Mouse (Mus musculus) intestine, embryonic 14.5 days (tissue): ENCODE data around the gene Lrrfip2. TPM values are rescaled to one million over a fixed set of nuclear protein-coding genes. Genes with fewer than 3 reads are reported as not detected.

Experiments
- ATAC-seq: fragments of 200-750 bp; cut with Nextera tagmentation; replicated peaks from 2 replicates; pipeline ENCODE4 v1.8.0; 2017; ENCODE audit warnings: low read depth, moderate number of reproducible peaks, moderate TSS enrichment, moderate library complexity; ENCODE audit not compliant: low FRiP score, low TSS enrichment
- DNase-seq: peaks from one replicate; pipeline ENCODE4 v3.0.0-alpha.2; 2018; ENCODE audit warnings: low spot score
- H3K27ac ChIP-seq: fragments of 300-500 bp; sonication (generic); 2 replicates; pipeline ENCODE4 v1.5.1; 2014; ENCODE audit warnings: low read depth, mild to moderate bottlenecking, control low read depth
- H3K27me3 ChIP-seq: fragments of 300-500 bp; sonication (generic); replicated peaks from 2 replicates; pipeline ENCODE4 v1.6.1; 2014; ENCODE audit warnings: low read length, control low read depth; ENCODE audit not compliant: control insufficient read depth, insufficient read depth
- H3K36me3 ChIP-seq: fragments of 300-500 bp; sonication (generic); 2 replicates; pipeline ENCODE4 v1.6.1; 2014; ENCODE audit warnings: low read length, control low read depth; ENCODE audit not compliant: control insufficient read depth, insufficient read depth
- H3K4me1 ChIP-seq: fragments of 300-500 bp; sonication (generic); replicated peaks from 2 replicates; pipeline ENCODE4 v1.6.1; 2014; ENCODE audit warnings: low read length, control low read depth, mixed read lengths; ENCODE audit not compliant: control insufficient read depth, insufficient read depth
- H3K4me2 ChIP-seq: fragments of 300-500 bp; sonication (generic); 2 replicates; pipeline ENCODE4 v1.6.1; 2014; ENCODE audit warnings: low read length
- H3K4me3 ChIP-seq: fragments of 300-500 bp; sonication (generic); 2 replicates; pipeline ENCODE4 v1.5.1; 2014; ENCODE audit warnings: low read depth, low read length, control low read depth, mixed read lengths
- H3K9ac ChIP-seq: fragments of 300-500 bp; sonication (generic); 2 replicates; pipeline ENCODE4 v1.6.1; 2014; ENCODE audit warnings: mild to moderate bottlenecking, low read length
- H3K9me3 ChIP-seq: fragments of 300-500 bp; sonication (generic); 2 replicates; pipeline ENCODE4 v1.6.1; 2016; ENCODE audit warnings: low read length, control low read depth; ENCODE audit not compliant: control insufficient read depth
- WGBS: fragments of 180-500 bp; shearing (Covaris S2); extraction: QIAGEN DNeasy Blood & Tissue Kit; methylation state at CpG from one replicate; pipeline ENCODE4 v1.1.7; 2014; 5-methylcytosine and 5-hydroxymethylcytosine counted together
- polyA plus RNA-seq: library from polyadenylated mRNA; unstranded; fragments of >200 nt; fragmentation: Nextera tagmentation; extraction: Ambion mirVana; gene quantifications from 2 replicates; pipeline ENCODE4 v1.2.1, GENCODE M21; 2014

The Lrrfip2 gene
- polyA plus RNA-seq, 1 experiment from 2014 or later: 34.4 TPM

- peaks cover 89% of the 10 kb centered on the region for H3K36me3 ChIP-seq
Observed at GRCm38 (mm10) chr9:111228446-111228845, 111.1 kb downstream of the Lrrfip2 start.

DNA sequence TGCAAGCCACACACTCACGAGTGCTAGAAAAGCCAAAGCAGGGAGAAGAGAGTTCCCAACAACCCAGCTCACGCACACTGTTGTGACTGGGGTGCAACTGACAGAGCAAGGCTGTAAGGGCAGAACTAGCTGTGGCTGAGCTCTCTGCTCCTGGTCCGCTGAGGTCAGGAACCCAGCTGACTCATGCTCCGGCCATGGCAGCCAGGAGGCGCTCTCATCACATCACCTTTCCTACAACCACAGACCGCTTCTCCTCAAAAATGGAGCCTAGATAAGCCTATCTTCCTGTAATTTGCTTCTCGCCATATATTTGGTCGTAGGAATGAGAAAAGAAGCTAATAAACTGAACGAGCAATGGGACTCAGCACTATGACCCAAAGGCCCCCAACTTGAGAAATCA is 117.3 kb downstream of the Lrrfip2 start:
- Histone ChIP-seq H3K9me3 (no peaks in the 10 kb centered on the region), H3K4me3 (no peak overlapping the region), H3K36me3 (peaks cover 90% of the 10 kb centered on the region), H3K27ac (no peak overlapping the region), H3K9ac (no peak overlapping the region), H3K4me1 (no peaks in the 10 kb centered on the region), H3K4me2 (no peak overlapping the region), H3K27me3 (no peaks in the 10 kb centered on the region)
- 94% methylated on average over 9 of the region's 9 CpGs for WGBS
- DNase-seq: no peak
- no peak for ATAC-seq

More at GRCm38 (mm10) chr9:111228446-111228845, 111.1 kb downstream of the Lrrfip2 start:
- no peak for DNase-seq
- Histone ChIP-seq H3K27me3 (no peaks in the 10 kb centered on the region), H3K9me3 (no peaks in the 10 kb centered on the region), H3K4me1 (no peaks in the 10 kb centered on the region), H3K9ac (no peak overlapping the region), H3K4me2 (no peak overlapping the region), H3K27ac (no peak overlapping the region), H3K4me3 (no peak overlapping the region)
- 72% methylated on average over 5 of the region's 5 CpGs for WGBS
- no peak for ATAC-seq

DNA sequence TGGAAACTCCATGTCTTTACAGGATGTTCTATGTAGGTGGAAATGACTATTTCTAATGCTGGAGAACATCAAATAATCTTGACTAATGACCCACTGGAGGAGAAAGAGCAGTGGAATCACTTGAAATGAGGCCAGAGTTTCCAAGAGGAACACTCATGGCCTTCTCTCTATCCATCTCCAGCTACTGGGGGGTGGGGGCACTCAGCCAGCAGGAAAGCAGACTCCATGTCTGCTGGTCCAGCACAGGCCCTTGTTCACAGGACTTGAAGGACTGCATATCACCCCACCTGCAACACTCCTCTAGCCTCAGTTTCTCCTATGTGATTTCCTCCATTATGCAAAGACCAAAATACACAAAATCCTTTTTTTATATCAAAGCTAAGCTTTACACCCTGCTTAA is 120.3 kb downstream of the Lrrfip2 start:
- H3K9me3 ChIP-seq: no peaks in the 10 kb centered on the region
- no peak overlapping the region for H3K4me3 ChIP-seq
- H3K9ac ChIP-seq: no peak overlapping the region
- no peak overlapping the region for H3K27ac ChIP-seq
- no peaks in the 10 kb centered on the region for H3K27me3 ChIP-seq
- H3K4me1 ChIP-seq: no peaks in the 10 kb centered on the region
- no peak overlapping the region for H3K4me2 ChIP-seq
- DNase-seq (no peak), ATAC-seq (no peak)
- H3K36me3 ChIP-seq: peaks cover 92% of the 10 kb centered on the region

- DNase-seq (no peak), ATAC-seq (no peak)
- Histone ChIP-seq H3K36me3 (peaks cover 79% of the 10 kb centered on the region), H3K4me2 (no peak overlapping the region), H3K9ac (no peak overlapping the region), H3K9me3 (no peaks in the 10 kb centered on the region), H3K27ac (no peak overlapping the region), H3K4me1 (no peaks in the 10 kb centered on the region), H3K4me3 (no peak overlapping the region), H3K27me3 (no peaks in the 10 kb centered on the region)
- 84% methylated on average over 4 of the region's 4 CpGs for WGBS
Observed at GRCm38 (mm10) chr9:111239821-111240220, 122.4 kb downstream of the Lrrfip2 start.

DNA sequence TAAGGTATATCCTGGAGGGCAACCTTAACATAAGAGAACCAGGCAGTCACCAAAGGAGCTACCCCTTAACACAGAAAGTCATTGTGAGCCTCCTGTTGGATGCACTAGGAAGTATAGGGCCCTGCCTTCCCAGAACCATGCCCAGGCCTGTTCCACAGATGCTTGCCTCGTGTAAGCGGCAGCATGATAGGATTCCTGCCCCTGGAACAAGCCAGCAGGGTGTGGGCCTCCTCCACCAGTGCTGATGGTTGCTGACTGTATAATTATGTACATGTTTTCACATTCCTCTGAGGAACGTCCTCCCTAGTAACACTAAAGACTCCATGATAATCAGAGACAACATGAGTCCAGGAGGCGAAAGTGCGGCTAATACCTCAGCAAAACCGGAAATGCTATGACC is 126.0 kb downstream of the Lrrfip2 start:
- H3K4me2 ChIP-seq: no peak overlapping the region
- ATAC-seq: no peak
- H3K4me3 ChIP-seq: no peak overlapping the region
- 90% methylated on average over 6 of the region's 6 CpGs for WGBS
- H3K9me3 ChIP-seq: no peaks in the 10 kb centered on the region
- peaks cover 66% of the 10 kb centered on the region for H3K36me3 ChIP-seq
- no peak overlapping the region for H3K9ac ChIP-seq
- H3K4me1 ChIP-seq: no peaks in the 10 kb centered on the region
- H3K27me3 ChIP-seq: no peaks in the 10 kb centered on the region
- no peak for DNase-seq
- H3K27ac ChIP-seq: no peak overlapping the region

GRCm38 (mm10) chr9:111245546-111245945 is 128.2 kb downstream of the Lrrfip2 start:
- 82% methylated on average over 6 of the region's 6 CpGs for WGBS
- no peak overlapping the region for H3K4me2 ChIP-seq
- DNase-seq (no peak), ATAC-seq (no peak)
- no peak overlapping the region for H3K9ac ChIP-seq
- H3K27me3 ChIP-seq: no peaks in the 10 kb centered on the region
- H3K27ac ChIP-seq: no peak overlapping the region
- H3K4me1 ChIP-seq: no peaks in the 10 kb centered on the region
- no peak overlapping the region for H3K4me3 ChIP-seq
- H3K9me3 ChIP-seq: no peaks in the 10 kb centered on the region
- peaks cover 66% of the 10 kb centered on the region for H3K36me3 ChIP-seq

DNA sequence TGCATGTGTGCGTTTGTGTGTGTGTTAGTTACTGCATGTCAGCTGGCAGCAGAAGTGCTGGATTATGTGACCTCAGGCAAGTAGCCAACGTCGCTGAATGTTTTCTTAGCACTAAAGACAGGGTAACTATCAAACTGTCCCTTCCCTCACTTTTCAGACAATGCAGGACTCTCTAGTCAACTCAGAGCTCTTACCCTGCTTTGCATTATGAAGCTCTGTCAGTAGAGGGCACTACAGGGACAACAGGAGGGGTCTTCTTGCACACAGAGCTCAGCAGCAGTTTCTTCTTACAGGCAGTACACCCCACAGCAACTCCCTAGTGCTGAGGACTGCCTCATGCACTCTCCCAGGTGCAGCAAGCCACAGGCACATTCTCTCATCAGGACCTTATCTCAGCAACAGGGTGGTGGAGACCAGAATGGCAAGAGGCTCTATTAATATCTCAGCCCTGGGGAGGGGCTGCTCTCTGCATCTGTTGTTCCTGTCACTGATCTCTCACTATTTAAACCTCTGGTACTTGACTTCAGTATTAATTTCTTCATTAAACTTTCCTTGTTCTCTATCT is 130.4 kb downstream of the Lrrfip2 start:
- no peak for DNase-seq

GRCm38 (mm10) chr9:111252161-111252869 is 134.9 kb downstream of the Lrrfip2 start:
- H3K36me3 ChIP-seq: peaks cover 83% of the 10 kb centered on the region
- WGBS: 65% methylated on average over 7 of the region's 7 CpGs
- peak; percentile 32 for DNase-seq

More for the DNA sequence above, 130.4 kb downstream of the Lrrfip2 start:
- H3K36me3 ChIP-seq: peaks cover 71% of the 10 kb centered on the region
- H3K27ac ChIP-seq: no peak overlapping the region
- WGBS: 81% methylated on average over 3 of the region's 3 CpGs
- H3K9ac ChIP-seq: no peak overlapping the region
- H3K4me2 ChIP-seq: no peak overlapping the region
- H3K4me3 ChIP-seq: no peak overlapping the region
- no peaks in the 10 kb centered on the region for H3K4me1 ChIP-seq
- no peaks in the 10 kb centered on the region for H3K27me3 ChIP-seq
- no peak for ATAC-seq
- H3K9me3 ChIP-seq: no peaks in the 10 kb centered on the region

More at GRCm38 (mm10) chr9:111252161-111252869, 134.9 kb downstream of the Lrrfip2 start:
- no peak for ATAC-seq
- Histone ChIP-seq H3K27ac (no peak overlapping the region), H3K4me1 (no peaks in the 10 kb centered on the region), H3K4me3 (no peak overlapping the region), H3K9me3 (no peaks in the 10 kb centered on the region), H3K4me2 (no peak overlapping the region), H3K27me3 (no peaks in the 10 kb centered on the region), H3K9ac (no peak overlapping the region)
